Comparison of ENCODE assay signal across 27 mouse cellular contexts in genomic region chr3:68742718-68743471, GRCm38 (mm10). TPM values are rescaled to one million over a fixed set of nuclear protein-coding genes. Genes with fewer than 3 reads are reported as not detected.
DNase-seq lines count a peak whose midpoint lies in the region; ATAC-seq lines count a peak whose summit lies in the region.
"Had no signal": no experiment of that assay in that cellular context is flagged by ENCODE, and none has a peak within 500 bp of the region (broad histone marks: within the 10 kb centered on the region; RNA-seq: fewer than 3 reads in every experiment).

No protein-coding gene starts in this region.

- H3K4me1 ChIP-seq in forebrain, embryonic 16.5 days (replicated peaks; ENCODE audit: control insufficient read depth, insufficient read depth, low read length), result peaks cover 2% of the 10 kb centered on the region; the same call in 1 of the 2 replicates
- H3K4me1 ChIP-seq: embryonic facial prominence, embryonic 15.5 days; limb, embryonic 15.5 days; liver, embryonic 15.5 days; midbrain, embryonic 15.5 days; neural tube, embryonic 15.5 days had no signal

- no peak overlapping the region for H3K4me3 ChIP-seq in forebrain, embryonic 16.5 days (replicated peaks; ENCODE audit: low read length)
- H3K4me3 ChIP-seq: embryonic facial prominence, embryonic 15.5 days; gastrocnemius, adult 2 months; heart, embryonic 15.5 days; limb, embryonic 15.5 days; liver, embryonic 15.5 days; megakaryocyte, embryonic 14.5 days; midbrain, embryonic 15.5 days; neural tube, embryonic 15.5 days had no signal

- H3K36me3 ChIP-seq in forebrain, embryonic 16.5 days (ENCODE audit: control insufficient read depth, insufficient read depth), result no peaks in the 10 kb centered on the region
- H3K36me3 ChIP-seq: embryonic facial prominence, embryonic 15.5 days; heart, embryonic 15.5 days; limb, embryonic 15.5 days; liver, embryonic 15.5 days; midbrain, embryonic 15.5 days; neural tube, embryonic 15.5 days had no signal

- H3K27ac ChIP-seq in forebrain, embryonic 16.5 days (ENCODE audit: low read length), result 0 out of 2 replicates have a peak overlapping the region, but pooled peaks have one; percentile 23
- H3K27ac ChIP-seq: embryonic facial prominence, embryonic 15.5 days; gastrocnemius, adult 2 months; heart, embryonic 15.5 days; limb, embryonic 15.5 days; liver, embryonic 15.5 days; midbrain, embryonic 15.5 days; neural tube, embryonic 15.5 days had no signal

- H3K4me2 ChIP-seq in forebrain, embryonic 16.5 days (ENCODE audit: low read length), result no peak overlapping the region
- H3K4me2 ChIP-seq: embryonic facial prominence, embryonic 15.5 days; heart, embryonic 15.5 days; limb, embryonic 15.5 days; liver, embryonic 15.5 days; midbrain, embryonic 15.5 days; neural tube, embryonic 15.5 days had no signal

- no peaks in the 10 kb centered on the region for H3K27me3 ChIP-seq in forebrain, embryonic 16.5 days (replicated peaks; ENCODE audit: control insufficient read depth, insufficient read depth, low read length)
- H3K27me3 ChIP-seq: embryonic facial prominence, embryonic 15.5 days; heart, embryonic 15.5 days; limb, embryonic 15.5 days; liver, embryonic 15.5 days; midbrain, embryonic 15.5 days; neural tube, embryonic 15.5 days had no signal

- intact Hi-C loops in left cerebral cortex, postnatal 36 days (cut with DNase I), result no loop called here

- ATAC-seq in frontal cortex, adult (ENCODE audit: low TSS enrichment), result peak; percentile 78
- peak; percentile 77 for ATAC-seq in forebrain, embryonic 16.5 days
- ATAC-seq: hindbrain, embryonic 16.5 days; Patski had no signal

- 59% methylated on average over 9 of the region's 9 CpGs for WGBS in forebrain, embryonic 16.5 days

- DNase-seq in frontal cortex, postnatal 10 days (ENCODE audit: low spot score in 2 of 2), result no peak
- DNase-seq in left cerebral cortex, adult 11 months (ENCODE audit: low spot score), result peak; percentile 23
- DNase-seq in left cerebral cortex, postnatal 36 days (ENCODE audit: low spot score in 2 of 2), result no peak
- DNase-seq in MN1 (ENCODE audit: low spot score) (peak; percentile 43), adipocyte (ENCODE audit: low spot score) (no peak)
- DNase-seq: adrenal gland, postnatal 10 days; B cell, adult 2 months; cerebellum, adult 11-12 months; cerebellum, postnatal 14 days; embryo, embryonic 11 days; gastrocnemius, adult 2 months; kidney, adult 18-20 months; kidney, postnatal 25 days; lung, postnatal 10 days; spleen, adult 18-20 months; thymus, adult 18-20 months had no signal

- no peak overlapping the region for H3K9ac ChIP-seq in forebrain, embryonic 16.5 days (replicated peaks; ENCODE audit: low read depth, low read length)
- H3K9ac ChIP-seq: embryonic facial prominence, embryonic 15.5 days; heart, embryonic 15.5 days; limb, embryonic 15.5 days; liver, embryonic 15.5 days; midbrain, embryonic 15.5 days; neural tube, embryonic 15.5 days had no signal

- no peaks in the 10 kb centered on the region for H3K9me3 ChIP-seq in forebrain, embryonic 16.5 days (ENCODE audit: control insufficient read depth, low read length)
- H3K9me3 ChIP-seq: embryonic facial prominence, embryonic 15.5 days; limb, embryonic 15.5 days; liver, embryonic 15.5 days; midbrain, embryonic 15.5 days; neural tube, embryonic 15.5 days had no signal

RNA-seq across cellular contexts. Expression of gene Il12a, which starts 52.5 kb away (rescaled TPM):
- total RNA-seq in left cerebral cortex, postnatal 36 days (2021), result 1 to 10 TPM; 3.1 to 4.3 TPM
- polyA plus RNA-seq in forebrain, embryonic 16.5 days (2015; fragmentation: Nextera tagmentation; extraction: Ambion mirVana), result 0.32 TPM in 1 of 2 replicates, not detected in the other
- polyA plus RNA-seq: heart, embryonic 15.5 days; midbrain, embryonic 15.5 days; neural tube, embryonic 15.5 days; Patski had no signal

Comparison
In these comparisons a context has a peak if more than half of its experiments do, and no peak if none do; other contexts are left out.
1. DNase-seq: peak in left cerebral cortex, adult 11 months (single experiment) and MN1 (single experiment); none in frontal cortex, postnatal 10 days (0 of 2), left cerebral cortex, postnatal 36 days (0 of 2) and adipocyte (single experiment).